Mouse (Mus musculus) limb, embryonic 14.5 days (tissue): ENCODE measurements at regions not wholly inside any gene's neighbourhood (a gene's known extent, or its start where the extent isn't known, plus 50 kb on each side); places are given as distances from the start of the nearest gene placed in this dataset.

ENCODE experiments used
- ATAC-seq: fragments of 200-750 bp; cut with Nextera tagmentation; 2 replicates; pipeline ENCODE4 v1.8.0; 2017; ENCODE audit warnings: low read depth, moderate number of reproducible peaks, moderate TSS enrichment; ENCODE audit not compliant: low FRiP score
- DNase-seq: peaks from one replicate; pipeline ENCODE4 v3.0.0-alpha.2; 2015; ENCODE audit warnings: low spot score
- H3K27ac ChIP-seq: fragments of 300-500 bp; sonication (generic); replicated peaks from 2 replicates; pipeline ENCODE4 v1.5.1; 2014; ENCODE audit warnings: low read depth, mild to moderate bottlenecking, low read length, moderate library complexity, mixed read lengths
- H3K27me3 ChIP-seq: fragments of 300-500 bp; sonication (generic); 2 replicates; pipeline ENCODE4 v1.6.1; 2014; ENCODE audit warnings: low read length, mixed read lengths; ENCODE audit not compliant: control insufficient read depth, insufficient read depth
- H3K36me3 ChIP-seq: fragments of 300-500 bp; sonication (generic); 2 replicates; pipeline ENCODE4 v1.6.1; 2014; ENCODE audit warnings: mild to moderate bottlenecking, low read length, moderate library complexity, mixed read lengths; ENCODE audit not compliant: control insufficient read depth, insufficient read depth
- H3K4me1 ChIP-seq: fragments of 300-500 bp; sonication (generic); 2 replicates; pipeline ENCODE4 v1.6.1; 2014; ENCODE audit warnings: antibody characterized with exemption, low read length, mixed read lengths; ENCODE audit not compliant: control insufficient read depth, insufficient read depth
- H3K4me2 ChIP-seq: fragments of 300-500 bp; sonication (generic); replicated peaks from 2 replicates; pipeline ENCODE4 v1.6.1; 2014; ENCODE audit warnings: low read depth, mild to moderate bottlenecking, low read length, moderate library complexity; ENCODE audit not compliant: severe bottlenecking
- H3K4me3 ChIP-seq: fragments of 300-500 bp; sonication (generic); replicated peaks from 2 replicates; pipeline ENCODE4 v1.5.1; 2014; ENCODE audit warnings: low read length
- H3K9ac ChIP-seq: fragments of 300-500 bp; sonication (generic); 2 replicates; pipeline ENCODE4 v1.6.1; 2014; ENCODE audit warnings: mild to moderate bottlenecking, low read depth, low read length, moderate library complexity; ENCODE audit not compliant: severe bottlenecking
- H3K9me3 ChIP-seq: fragments of 300-500 bp; sonication (generic); 2 replicates; pipeline ENCODE4 v1.6.1; 2016; ENCODE audit warnings: low read length; ENCODE audit not compliant: control insufficient read depth
- POLR2A ChIP-seq: fragments of 200-500 bp; IDR thresholded peaks from 2 replicates; pipeline ENCODE4 v1.8.0; 2012; ENCODE audit warnings: inconsistent platforms, mild to moderate bottlenecking, moderate library complexity, borderline replicate concordance; ENCODE audit not compliant: insufficient read depth, insufficient read length; ENCODE audit errors: extremely low read depth
- WGBS: fragments of 180-500 bp; shearing (Covaris S2); extraction: QIAGEN DNeasy Blood & Tissue Kit; methylation state at CpG from one replicate; pipeline ENCODE4 v1.1.7; 2014; 5-methylcytosine and 5-hydroxymethylcytosine counted together

DNA sequence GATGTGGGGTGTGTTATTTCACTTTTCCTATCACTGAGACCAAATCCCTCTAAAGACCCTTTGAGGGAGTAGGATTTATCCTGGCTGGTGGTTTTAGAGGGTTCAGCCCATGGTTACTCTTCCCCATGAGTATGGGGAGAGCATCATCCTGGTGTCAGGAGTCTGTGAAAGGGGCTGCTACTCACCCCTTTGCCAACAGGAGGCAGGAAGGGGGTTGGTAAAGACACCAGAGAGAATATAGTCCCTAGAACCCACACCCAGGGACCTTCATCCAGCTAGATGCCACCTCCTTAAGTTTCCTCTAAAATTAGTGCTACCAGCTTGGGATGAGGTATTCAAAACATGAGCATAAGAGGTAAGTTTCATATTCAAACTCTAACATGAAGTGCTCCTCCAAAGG lies 74.4 kb downstream of the Cops8 start:
- Histone ChIP-seq H3K9ac (no peak overlapping the region), H3K4me2 (no peak overlapping the region), H3K27me3 (no peaks in the 10 kb centered on the region), H3K4me3 (no peak overlapping the region), H3K4me1 (peaks cover 19% of the 10 kb centered on the region), H3K27ac (no peak overlapping the region), H3K9me3 (no peaks in the 10 kb centered on the region), H3K36me3 (no peaks in the 10 kb centered on the region)
- ATAC-seq (no peak), DNase-seq (no peak)
- no peak for TF ChIP-seq POLR2A

DNA sequence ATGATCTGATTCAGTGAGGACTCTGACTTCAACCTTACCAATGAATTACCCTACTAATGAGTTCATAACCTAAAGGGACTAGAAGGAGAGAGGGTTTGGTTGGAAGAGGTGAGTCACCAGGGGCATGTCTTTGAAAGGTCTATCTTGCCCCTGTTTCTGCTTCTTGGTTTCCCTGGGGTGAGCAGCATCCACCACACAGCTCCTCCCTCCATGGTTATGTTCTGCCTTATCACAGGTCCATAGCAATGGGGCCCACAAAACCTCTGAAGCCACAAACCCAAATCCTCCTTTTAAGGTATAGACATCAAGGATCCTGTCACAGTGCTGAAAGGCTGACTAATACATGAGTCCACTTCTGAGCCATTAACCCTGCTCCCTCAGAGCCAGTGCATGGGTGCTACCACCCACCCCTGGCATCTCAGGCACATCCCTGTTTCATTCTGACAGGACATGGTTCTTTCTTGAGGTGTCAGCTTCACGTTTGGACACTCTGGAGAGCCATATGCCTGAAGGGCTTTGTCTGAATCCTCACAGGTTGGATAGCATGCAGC lies 74.9 kb downstream of the Cops8 start:
- Histone ChIP-seq H3K9me3 (no peaks in the 10 kb centered on the region), H3K36me3 (no peaks in the 10 kb centered on the region), H3K4me1 (peaks cover 19% of the 10 kb centered on the region), H3K27ac (no peak overlapping the region), H3K27me3 (no peaks in the 10 kb centered on the region), H3K4me2 (no peak overlapping the region), H3K9ac (no peak overlapping the region), H3K4me3 (no peak overlapping the region)
- TF ChIP-seq POLR2A: no peak
- 48% methylated on average over 1 of the region's 1 CpGs for WGBS
- DNase-seq (no peak), ATAC-seq (no peak)

DNA sequence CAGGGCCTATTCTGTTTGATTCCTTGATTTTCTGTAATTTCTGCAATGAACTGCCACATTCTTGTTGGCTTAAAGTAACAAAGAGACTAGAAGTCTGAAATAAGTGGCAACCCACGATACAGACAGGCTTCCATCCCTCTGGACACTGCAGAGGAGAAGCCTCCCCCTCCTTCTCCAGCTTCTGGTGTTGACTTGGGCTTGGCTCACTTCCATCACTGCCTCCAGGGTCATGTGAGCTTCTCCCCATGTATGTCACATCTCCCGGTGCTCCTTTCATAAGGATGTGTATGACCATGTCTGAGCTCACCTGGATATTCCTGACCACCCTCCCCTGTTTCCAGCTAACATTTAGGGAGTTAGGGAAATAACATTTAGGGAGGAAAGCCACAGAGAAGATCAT lies 75.6 kb downstream of the Cops8 start:
- Histone ChIP-seq H3K27ac (no peak overlapping the region), H3K27me3 (no peaks in the 10 kb centered on the region), H3K36me3 (no peaks in the 10 kb centered on the region), H3K4me2 (no peak overlapping the region), H3K9me3 (no peaks in the 10 kb centered on the region), H3K4me3 (no peak overlapping the region), H3K4me1 (peaks cover 15% of the 10 kb centered on the region), H3K9ac (no peak overlapping the region)
- ATAC-seq (no peak), DNase-seq (no peak)
- 67% methylated on average over 2 of the region's 2 CpGs for WGBS
- no peak for TF ChIP-seq POLR2A

DNA sequence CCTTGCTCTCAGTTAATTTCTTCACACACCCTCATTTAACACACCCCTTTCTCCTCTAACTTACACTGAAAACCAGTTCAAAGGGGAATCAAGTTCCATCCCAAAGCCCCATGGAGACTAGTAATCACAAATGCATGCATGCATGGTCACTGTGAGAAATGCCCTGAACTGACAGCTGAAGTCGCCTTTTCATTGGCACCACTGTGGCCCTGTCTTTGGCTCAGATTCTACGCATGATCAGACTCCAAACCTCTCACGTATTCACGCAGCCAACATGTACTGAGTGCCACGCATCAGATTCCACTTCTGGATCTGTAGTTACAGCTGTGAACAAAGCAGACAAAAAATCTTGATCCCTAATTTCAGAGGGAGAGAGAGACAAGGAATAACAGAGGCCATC lies 85.3 kb downstream of the Cops8 start:
- Histone ChIP-seq H3K4me1 (0 out of 2 replicates have a peak, but pooled peaks cover 3% of the 10 kb centered on the region), H3K27ac (no peak overlapping the region), H3K27me3 (no peaks in the 10 kb centered on the region), H3K9me3 (0 out of 2 replicates have a peak, but pooled peaks cover 4% of the 10 kb centered on the region), H3K9ac (no peak overlapping the region), H3K36me3 (no peaks in the 10 kb centered on the region), H3K4me3 (no peak overlapping the region), H3K4me2 (no peak overlapping the region)
- no peak for DNase-seq
- TF ChIP-seq POLR2A: no peak
- WGBS: 82% methylated on average over 5 of the region's 5 CpGs
- peak; percentile 21; the same call in 1 of the 2 replicates for ATAC-seq

DNA sequence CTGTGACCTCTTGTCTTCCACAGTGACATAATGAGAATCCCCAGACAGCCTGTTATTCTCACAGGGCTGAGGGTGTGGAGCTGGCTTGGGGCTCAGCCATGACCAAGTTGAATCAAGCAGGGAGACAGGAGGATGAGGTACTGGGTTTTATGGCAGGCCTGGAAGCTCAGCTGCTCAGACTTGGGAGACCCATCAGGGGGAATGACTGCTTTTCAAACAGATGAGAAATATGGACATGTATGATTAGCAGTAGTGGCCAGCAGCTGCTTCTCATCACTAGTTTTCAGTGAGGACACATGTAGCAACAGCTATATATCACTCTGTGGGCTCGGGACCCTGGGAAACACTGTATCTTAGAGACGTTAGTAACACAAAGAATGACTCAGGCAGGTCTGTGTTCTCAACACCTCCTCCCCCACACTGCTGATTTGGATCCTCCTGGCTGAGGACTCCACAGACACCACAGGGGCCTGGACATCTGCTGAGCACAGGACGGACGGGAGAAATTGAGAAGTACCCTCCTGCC lies 87.9 kb downstream of the Cops8 start:
- Histone ChIP-seq H3K4me3 (no peak overlapping the region), H3K4me2 (no peak overlapping the region), H3K9me3 (0 out of 2 replicates have a peak, but pooled peaks cover 4% of the 10 kb centered on the region), H3K27ac (peak overlapping the region; percentile 63), H3K9ac (no peak overlapping the region), H3K36me3 (no peaks in the 10 kb centered on the region), H3K27me3 (no peaks in the 10 kb centered on the region), H3K4me1 (0 out of 2 replicates have a peak, but pooled peaks cover 7% of the 10 kb centered on the region)
- WGBS: 55% methylated on average over 4 of the region's 4 CpGs
- TF ChIP-seq POLR2A: no peak
- ATAC-seq (peak; percentile 82), DNase-seq (peak; percentile 77)
